9 mouse cellular contexts compared by ENCODE assay signal in the genomic region with DNA sequence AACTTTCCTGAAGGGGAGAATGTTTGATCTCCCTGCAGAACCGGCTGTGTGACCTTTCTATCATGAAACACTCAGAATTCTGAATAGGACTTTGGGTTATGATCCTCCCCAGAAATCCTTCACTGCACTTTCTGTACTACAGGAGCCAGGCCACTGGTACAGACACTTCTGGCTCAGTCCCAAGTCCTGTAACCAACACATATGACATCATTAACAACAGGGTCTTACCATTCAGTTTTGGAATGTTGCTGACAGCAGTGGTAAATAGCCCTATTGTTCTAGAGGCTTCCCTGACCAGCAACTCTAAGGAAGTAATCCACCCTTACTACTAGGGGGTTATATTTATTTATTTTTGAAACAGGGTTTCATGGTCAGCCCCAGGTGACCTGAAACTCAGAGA. TPM values are rescaled to one million over a fixed set of nuclear protein-coding genes. Genes with fewer than 3 reads are reported as not detected.
DNase-seq lines count a peak whose midpoint lies in the region; ATAC-seq lines count a peak whose summit lies in the region.
"Had no signal": no experiment of that assay in that cellular context is flagged by ENCODE, and none has a peak within 500 bp of the region (broad histone marks: within the 10 kb centered on the region; RNA-seq: fewer than 3 reads in every experiment).

A gene (plus strand): TSS at position 280 of the 400 bp plus-strand sequence.

- no peak within 1 kb of the TSS; the same call in 1 of the 2 replicates for H3K4me3 ChIP-seq in kidney, embryonic 14.5 days (ENCODE audit: low read length)
- H3K4me3 ChIP-seq in embryonic facial prominence, embryonic 13.5 days = peak within 1 kb of the TSS; percentile 50
- peak within 1 kb of the TSS; percentile 53 for H3K4me3 ChIP-seq in limb, embryonic 15.5 days

- no peak for ATAC-seq in kidney, embryonic 14.5 days (ENCODE audit: low FRiP score, low TSS enrichment)
- ATAC-seq in embryonic facial prominence, embryonic 13.5 days (ENCODE audit: insufficient number of reproducible peaks, insufficient read depth, low FRiP score, low TSS enrichment, low read depth) = no peak
- ATAC-seq in limb, embryonic 15.5 days (ENCODE audit: insufficient number of reproducible peaks, low FRiP score, low TSS enrichment, low read depth) = no peak

- H3K27me3 ChIP-seq in kidney, embryonic 14.5 days (ENCODE audit: control insufficient read depth, insufficient read depth, low read length) = no peaks in the 10 kb centered on the region
- H3K27me3 ChIP-seq in embryonic facial prominence, embryonic 13.5 days = no peaks in the 10 kb centered on the region
- H3K27me3 ChIP-seq in limb, embryonic 15.5 days = no peaks in the 10 kb centered on the region

- no peaks in the 10 kb centered on the region for H3K9me3 ChIP-seq in kidney, embryonic 14.5 days (ENCODE audit: control insufficient read depth, low read length)
- no peaks in the 10 kb centered on the region for H3K9me3 ChIP-seq in embryonic facial prominence, embryonic 13.5 days
- no peaks in the 10 kb centered on the region for H3K9me3 ChIP-seq in limb, embryonic 15.5 days

- 89% methylated on average over 1 of the region's 1 CpGs for WGBS in kidney, embryonic 14.5 days
- 80% methylated on average over 1 of the region's 1 CpGs for WGBS in embryonic facial prominence, embryonic 13.5 days
- 79% methylated on average over 1 of the region's 1 CpGs for WGBS in limb, embryonic 15.5 days

- H3K4me1 ChIP-seq in kidney, embryonic 14.5 days (ENCODE audit: control insufficient read depth, insufficient read depth, low read length) = peaks cover 17% of the 10 kb centered on the region
- H3K4me1 ChIP-seq in embryonic facial prominence, embryonic 13.5 days = peaks cover 23% of the 10 kb centered on the region
- peaks cover 28% of the 10 kb centered on the region for H3K4me1 ChIP-seq in limb, embryonic 15.5 days

- intact Hi-C loops in left cerebral cortex, postnatal 4 days (cut with DNase I) = no loop called here

- peak within 1 kb of the TSS; percentile 65 for H3K4me2 ChIP-seq in kidney, embryonic 14.5 days (replicated peaks; ENCODE audit: low read depth, low read length)
- H3K4me2 ChIP-seq in embryonic facial prominence, embryonic 13.5 days = peak within 1 kb of the TSS; percentile 68
- peak within 1 kb of the TSS; percentile 68 for H3K4me2 ChIP-seq in limb, embryonic 15.5 days

- peaks cover 32% of the 10 kb centered on the region for H3K36me3 ChIP-seq in kidney, embryonic 14.5 days (ENCODE audit: control insufficient read depth, insufficient read depth, low read length)
- peaks cover 32% of the 10 kb centered on the region for H3K36me3 ChIP-seq in embryonic facial prominence, embryonic 13.5 days
- peaks cover 28% of the 10 kb centered on the region for H3K36me3 ChIP-seq in limb, embryonic 15.5 days

- no peak for DNase-seq in kidney, adult 8-10 months
- DNase-seq in Muller cell, postnatal 12 days (ENCODE audit: inconsistent ontology term) = peak; percentile 26
- no peak for DNase-seq in left cerebral cortex, postnatal 4 days
- no peak for DNase-seq in adipocyte (ENCODE audit: low spot score)
- DNase-seq in cerebellum, adult 11 months = no peak
- DNase-seq: thymus, postnatal 36 days had no signal

- H3K27ac ChIP-seq in kidney, embryonic 14.5 days (ENCODE audit: low read depth, low read length) = no peak within 1 kb of the TSS
- no peak within 1 kb of the TSS for H3K27ac ChIP-seq in embryonic facial prominence, embryonic 13.5 days
- H3K27ac ChIP-seq in limb, embryonic 15.5 days = peak within 1 kb of the TSS; percentile 79

- no peak within 1 kb of the TSS for H3K9ac ChIP-seq in kidney, embryonic 14.5 days (ENCODE audit: low read depth, low read length)
- H3K9ac ChIP-seq in embryonic facial prominence, embryonic 13.5 days = no peak within 1 kb of the TSS
- no peak within 1 kb of the TSS for H3K9ac ChIP-seq in limb, embryonic 15.5 days

RNA-seq across cellular contexts. Expression of the gene that starts here (rescaled TPM):
- polyA plus RNA-seq in kidney, embryonic 14.5 days (2014; fragmentation: Nextera tagmentation; extraction: Ambion mirVana) = 3.4 and 4.1 TPM in 2 replicates
- polyA plus RNA-seq in embryonic facial prominence, embryonic 13.5 days (2015; fragmentation: Nextera tagmentation; extraction: Ambion mirVana) = 3.2 and 4.1 TPM in 2 replicates
- polyA plus RNA-seq in limb, embryonic 15.5 days (2015; fragmentation: Nextera tagmentation; extraction: Ambion mirVana) = 3.1 and 3.5 TPM in 2 replicates
- total RNA-seq in left cerebral cortex, postnatal 4 days (2021) = 1 to 10 TPM; 3.3 to 4.2 TPM
